Mouse (Mus musculus) heart, adult 9 months (tissue): ENCODE data around the gene Atcay.
"Not testable (repeated sequence)": the region's sequence is repeated elsewhere in the genome, so short reads cannot be mapped to it uniquely, and the experiment has no call there.

Experiments used
- DNase-seq, 2 experiments: peaks; one replicate each; pipeline ENCODE4 v3.0.0; 2022; ENCODE audit warnings: low spot score in 2 of 2

Atcay gene

DNA sequence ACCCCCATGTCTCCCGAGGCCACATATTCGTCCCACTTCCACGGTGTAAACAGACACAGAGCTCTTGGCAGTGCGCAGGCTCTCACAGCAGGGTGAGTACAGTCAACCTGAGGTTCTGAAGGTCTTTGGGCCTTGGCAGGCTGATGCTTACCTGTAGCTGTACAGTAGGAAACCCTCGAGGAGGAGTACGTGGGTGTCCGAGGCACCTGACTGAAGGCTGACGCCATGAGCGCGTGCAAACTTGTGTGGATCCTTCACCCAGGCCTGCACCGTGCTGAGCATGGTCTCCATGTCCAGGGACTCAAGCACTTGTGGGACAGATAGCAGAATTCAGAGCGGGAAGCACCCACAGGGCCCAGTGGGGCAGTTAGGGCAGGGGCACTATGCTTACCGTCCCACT, 30.5 kb downstream of the Atcay start:
- peak in 1 of 2 experiments; percentile 32 for DNase-seq

DNA sequence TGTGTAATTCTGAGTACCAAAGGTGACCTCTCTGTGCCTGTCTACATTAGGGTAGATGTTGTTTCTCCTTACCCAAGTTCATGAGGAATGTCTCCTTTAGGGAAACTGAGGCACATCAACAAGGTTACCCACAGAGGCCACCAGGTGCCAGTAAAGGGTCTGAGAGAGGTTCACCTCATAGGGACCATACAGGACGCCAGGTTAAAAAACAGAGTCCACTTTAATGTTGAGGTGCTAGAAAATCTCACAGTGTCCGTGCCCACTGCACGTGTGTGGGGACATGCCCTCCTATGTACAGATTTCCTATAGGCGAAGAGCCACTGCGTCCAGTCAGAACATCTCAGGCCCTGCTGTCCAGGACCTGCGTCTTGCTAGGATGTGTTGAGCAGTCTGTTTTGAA, 31.6 kb downstream of the Atcay start:
- peak in 1 of 2 experiments; percentile 8 for DNase-seq

- DNase-seq = peak; percentile 32 to 73
Measured at GRCm38 (mm10) chr10:81198230-81198629, 32.4 kb downstream of the Atcay start.

DNA sequence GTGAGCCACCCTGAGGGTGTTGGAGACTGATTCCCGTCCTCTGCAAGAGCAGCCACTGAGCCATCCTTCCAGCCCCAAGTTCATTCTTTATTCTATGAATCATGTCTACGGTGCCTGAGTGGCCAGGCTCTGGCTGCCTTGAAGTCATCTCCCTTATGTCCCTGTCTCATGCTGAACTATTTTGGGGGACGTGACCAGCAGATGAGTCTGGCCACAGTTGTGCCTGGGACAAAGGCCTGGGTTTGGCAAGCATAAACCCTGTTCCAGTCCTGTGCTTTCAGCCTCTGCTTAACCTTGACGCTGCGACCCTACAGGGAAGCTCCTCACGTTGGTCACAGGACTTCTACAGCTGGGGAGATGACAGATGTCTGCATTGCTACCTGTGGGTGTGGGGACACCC, 33.3 kb downstream of the Atcay start:
- peak; percentile 43 to 59 for DNase-seq

DNA sequence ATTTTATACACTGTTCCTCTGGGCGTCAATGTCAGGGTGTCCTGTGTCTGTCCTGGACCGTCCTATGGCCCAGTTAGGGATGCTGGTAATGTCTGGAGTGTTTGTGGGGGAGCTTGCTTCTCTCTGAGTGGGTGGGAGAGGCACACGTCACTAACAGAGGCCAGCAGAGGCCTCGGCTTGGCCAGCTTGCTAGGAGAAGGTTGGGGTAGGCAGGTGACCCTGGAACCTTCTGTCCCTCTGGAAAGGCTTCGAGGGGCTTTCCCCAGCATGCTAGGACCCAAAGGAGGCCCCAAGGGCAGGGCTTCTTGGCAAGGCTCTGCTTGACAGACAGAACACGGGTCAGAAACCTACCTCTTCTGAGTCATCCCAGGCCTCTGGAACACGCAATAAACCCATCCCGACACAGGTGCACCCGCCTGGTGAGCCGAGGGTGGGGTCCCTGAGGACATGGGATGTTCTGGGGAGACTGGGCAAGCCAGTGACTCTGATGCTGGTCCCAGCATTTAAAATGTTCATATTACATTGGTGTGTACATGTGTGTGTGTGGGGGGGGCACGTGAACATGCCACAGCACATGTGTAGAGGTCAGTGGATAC, 34.1 kb downstream of the Atcay start:
- peak; percentile 26 to 42 for DNase-seq

DNA sequence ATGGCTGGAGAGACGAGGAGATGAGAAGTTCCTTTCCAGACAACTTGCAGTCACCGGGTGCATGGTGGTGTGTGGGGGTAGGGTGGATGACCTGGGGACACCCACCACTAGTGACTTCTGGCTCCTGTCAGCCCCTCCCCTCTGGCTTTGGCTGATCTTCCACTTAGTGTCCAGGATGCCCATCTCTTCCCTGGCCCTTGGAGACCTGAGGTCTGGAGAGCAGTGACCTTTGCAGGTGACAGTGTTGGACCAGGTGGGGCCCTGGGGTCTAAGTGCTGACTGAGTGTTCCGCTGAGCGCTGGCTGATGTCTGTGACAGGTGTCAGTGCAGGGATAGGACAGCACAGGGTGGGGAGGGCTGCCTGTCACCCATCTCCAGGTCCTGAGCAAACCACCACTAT, 35.3 kb downstream of the Atcay start:
- peak; percentile 21 to 41 for DNase-seq

- no peak for DNase-seq
Measured at GRCm38 (mm10) chr10:81193991-81194774, 36.5 kb downstream of the Atcay start.

DNA sequence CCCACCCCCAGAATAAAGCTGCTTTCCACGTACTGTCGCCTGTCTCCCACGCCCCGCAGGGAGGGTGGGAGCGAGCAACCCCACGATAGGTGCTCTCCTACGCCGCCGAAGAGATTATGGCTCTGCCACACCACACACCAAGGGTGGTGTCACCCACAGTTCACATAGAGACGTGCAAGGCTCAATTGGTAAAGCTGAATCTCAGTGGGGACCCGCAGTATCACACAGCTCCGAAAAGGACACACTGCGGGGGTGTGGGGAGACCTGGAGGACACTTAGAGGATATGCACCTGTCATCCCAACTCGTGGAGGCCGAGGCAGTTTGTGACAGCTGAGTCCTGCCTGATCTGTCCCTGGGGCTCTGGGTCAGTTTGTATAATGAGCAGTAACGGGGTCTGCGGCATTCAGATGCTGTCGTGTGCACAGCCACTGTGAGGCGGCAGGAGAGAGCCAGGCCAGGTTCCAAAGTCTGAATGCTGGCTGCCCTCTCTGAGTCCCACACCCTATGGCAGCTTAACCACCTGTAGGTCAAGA, 37.6 kb downstream of the Atcay start:
- no peak for DNase-seq

DNA sequence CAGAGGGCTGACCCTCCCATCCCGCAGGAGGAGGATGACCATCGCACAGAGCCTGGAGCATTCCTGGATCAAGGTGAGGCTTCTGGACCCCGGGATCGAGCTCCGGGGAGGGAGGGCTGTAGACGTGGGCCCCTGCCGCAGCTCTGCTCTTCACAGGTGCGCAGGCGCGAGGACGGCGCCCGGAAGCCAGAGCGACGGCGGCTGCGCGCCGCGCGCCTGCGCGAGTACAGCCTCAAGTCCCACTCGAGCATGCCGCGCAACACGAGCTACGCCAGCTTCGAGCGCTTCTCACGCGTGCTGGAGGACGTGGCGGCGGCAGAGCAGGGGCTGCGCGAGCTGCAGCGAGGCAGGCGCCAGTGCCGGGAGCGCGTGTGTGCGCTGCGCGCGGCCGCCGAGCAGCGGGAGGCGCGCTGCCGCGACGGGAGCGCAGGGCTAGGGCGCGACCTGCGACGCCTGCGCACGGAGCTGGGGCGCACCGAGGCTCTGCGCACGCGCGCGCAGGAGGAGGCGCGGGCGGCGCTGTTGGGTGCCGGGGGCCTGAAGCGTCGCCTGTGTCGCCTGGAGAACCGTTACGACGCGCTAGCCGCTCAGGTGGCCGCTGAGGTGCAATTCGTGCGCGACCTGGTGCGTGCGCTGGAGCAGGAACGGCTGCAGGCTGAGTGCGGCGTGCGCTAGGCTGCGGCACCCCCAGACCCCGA, 38.2 kb downstream of the Atcay start:
- DNase-seq = peak; percentile 88 to 90

DNA sequence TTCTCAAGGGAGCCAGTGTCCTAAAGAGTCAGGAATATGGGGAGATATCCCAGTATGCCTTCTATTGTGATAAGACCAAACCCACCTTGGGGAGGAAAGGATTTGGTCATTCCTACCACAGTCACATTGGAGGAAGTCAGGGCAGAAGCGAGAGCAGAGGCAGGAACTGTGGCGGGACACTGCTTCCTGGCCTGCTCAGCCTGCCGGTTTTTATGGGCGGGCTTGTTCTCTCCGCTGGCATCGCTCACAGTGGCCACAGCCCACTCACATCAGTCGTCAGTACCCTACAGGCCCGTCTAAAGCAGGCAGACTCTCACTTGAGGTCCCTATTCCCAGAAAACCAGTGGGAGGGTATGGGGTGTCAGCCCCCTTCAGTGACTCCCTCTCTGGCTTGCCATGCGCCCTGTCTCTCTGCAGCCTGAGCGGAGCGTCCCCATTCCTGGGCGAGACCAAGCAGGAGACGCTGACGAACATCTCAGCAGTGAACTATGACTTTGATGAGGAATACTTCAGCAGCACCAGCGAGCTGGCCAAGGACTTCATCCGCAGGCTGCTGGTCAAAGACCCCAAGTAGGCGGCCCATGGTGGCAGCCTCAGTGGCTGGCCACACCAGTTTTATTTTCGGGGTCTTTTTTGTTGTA, 39.2 kb downstream of the Atcay start:
- peak; percentile 23 to 35 for DNase-seq

- DNase-seq = peak in 1 of 2 experiments; percentile 8
Measured at GRCm38 (mm10) chr10:81190912-81191321, 39.7 kb downstream of the Atcay start.

DNA sequence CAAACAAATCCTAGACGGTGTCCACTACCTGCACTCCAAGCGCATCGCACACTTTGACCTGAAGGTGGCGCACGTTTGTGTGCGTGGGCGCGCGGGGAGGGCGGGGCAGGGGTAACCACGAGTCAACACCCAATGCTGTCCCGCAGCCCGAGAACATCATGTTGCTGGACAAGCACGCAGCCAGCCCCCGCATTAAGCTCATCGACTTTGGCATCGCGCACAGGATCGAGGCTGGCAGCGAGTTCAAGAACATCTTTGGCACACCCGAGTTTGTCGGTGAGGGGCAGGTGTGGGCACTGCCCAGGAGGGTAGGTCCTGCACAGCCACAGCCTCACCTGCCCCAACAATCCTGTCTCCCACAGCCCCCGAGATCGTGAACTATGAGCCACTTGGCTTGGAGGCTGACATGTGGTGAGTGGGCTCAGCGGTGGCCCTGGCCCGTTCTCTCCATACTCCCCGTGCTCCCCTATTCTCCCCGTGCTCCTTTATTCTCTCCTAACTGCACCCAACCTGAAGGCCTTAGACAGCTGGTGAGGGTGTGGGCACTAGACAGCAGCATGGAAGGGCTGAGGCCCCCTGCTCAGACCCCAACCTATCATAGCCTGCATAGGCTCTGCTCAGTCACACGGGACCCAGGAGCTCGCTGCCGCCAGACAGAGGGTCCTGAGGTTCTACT, 40.3 kb downstream of the Atcay start:
- no peak for DNase-seq

DNA sequence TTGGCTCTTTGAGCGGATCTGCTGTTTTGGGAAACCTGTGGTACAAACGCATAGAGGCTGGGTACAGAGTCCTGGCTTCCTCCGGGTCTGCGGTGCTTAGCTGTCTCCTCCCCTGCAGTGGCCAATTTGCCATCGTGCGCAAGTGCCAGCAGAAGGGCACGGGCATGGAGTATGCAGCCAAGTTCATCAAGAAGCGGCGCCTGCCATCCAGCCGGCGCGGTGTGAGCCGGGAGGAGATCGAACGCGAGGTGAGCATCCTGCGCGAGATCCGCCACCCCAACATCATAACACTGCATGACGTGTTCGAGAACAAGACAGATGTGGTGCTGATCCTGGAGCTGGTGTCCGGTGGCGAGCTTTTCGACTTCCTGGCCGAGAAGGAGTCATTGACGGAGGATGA, 40.8 kb downstream of the Atcay start:
- no peak for DNase-seq

- DNase-seq = no peak
Measured at GRCm38 (mm10) chr10:81187161-81187560, 43.5 kb downstream of the Atcay start.

GRCm38 (mm10) chr10:81184765-81185164, 45.9 kb downstream of the Atcay start:
- no peak for DNase-seq

DNA sequence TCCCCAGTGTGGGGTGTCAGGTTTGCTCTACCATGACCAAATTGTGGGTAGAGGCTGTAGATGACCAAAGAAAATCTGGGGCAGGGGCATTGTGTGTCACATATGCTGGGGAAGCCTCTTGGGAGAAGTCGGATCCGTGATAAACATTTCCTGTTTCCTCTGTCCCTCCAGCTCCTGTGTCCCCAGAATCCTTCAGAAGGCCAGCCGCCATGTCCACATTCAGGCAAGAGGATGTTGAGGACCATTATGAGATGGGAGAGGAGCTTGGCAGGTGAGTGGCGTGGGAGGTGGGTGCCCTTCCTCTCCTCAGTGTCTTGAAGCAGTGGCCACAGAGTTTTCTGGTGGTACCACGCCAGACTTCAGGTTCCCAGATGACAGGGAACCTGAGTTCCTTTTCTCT, 46.8 kb downstream of the Atcay start, which contains the start of gene 4930442H23Rik:
TSS of gene 4930442H23Rik (minus strand) at position 45 of the 400 bp plus-strand sequence.
- no peak for DNase-seq

DNA sequence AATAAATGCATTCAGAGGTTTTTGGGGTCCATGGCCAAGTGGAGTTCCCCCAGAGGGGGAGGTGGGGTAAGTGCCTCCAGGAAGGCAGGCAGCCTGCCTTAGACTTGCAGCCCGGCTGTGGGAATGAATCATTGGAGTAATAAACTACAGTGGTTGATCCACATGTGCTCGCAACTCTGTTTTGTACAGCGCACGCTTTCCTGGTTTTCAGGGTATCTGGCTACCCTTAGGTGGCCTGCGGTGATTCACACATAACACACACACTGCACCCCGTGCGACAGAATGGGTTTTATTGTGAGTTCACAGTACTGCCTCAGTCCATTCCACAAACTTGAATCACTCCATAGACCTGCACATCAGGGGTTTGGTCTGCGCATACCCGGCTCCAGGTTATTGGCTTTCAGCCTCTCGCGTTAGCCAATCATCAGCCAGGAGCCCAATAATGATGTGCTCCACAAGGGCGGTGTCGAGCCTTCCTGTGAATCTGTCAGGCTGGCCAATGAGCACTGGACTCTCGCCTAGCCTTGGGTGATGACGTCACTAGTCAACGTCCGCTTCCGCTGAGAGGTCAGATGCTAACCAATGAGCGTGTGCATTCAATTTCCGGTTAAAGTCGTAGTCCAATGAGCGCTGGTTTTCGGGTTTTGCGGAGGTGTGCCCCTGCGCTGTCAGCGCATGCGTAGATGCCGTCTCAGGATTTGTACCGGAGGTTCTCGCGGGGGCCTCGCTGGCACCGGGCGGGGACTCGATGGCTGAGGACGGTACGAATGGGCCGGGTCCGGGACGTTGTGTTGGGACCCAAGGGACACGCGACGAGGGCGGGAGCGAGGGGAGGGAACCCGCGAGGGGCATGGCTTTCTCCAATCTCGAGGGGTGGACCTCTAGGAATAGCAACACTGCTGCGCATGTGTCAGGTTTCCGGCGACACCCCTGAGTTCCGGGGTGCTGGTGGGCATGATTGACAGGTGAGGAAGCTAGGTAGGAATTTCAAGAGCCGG, 48.0 kb downstream of the Atcay start, which contains the start of gene Dapk3:
TSS of gene Dapk3 (plus strand) at position 670 of the 998 bp plus-strand sequence.
- peak; percentile 98 to 99 for DNase-seq

GRCm38 (mm10) chr10:81181860-81182259, 48.8 kb downstream of the Atcay start:
- not testable (repeated sequence) for DNase-seq

GRCm38 (mm10) chr10:81180946-81181345, 49.7 kb downstream of the Atcay start:
- DNase-seq = no peak
